Mouse (Mus musculus) CD4-positive helper T cell, adult 2 months (primary cell): ENCODE results near the gene Mcm9.
A peak's percentile ranks its signal among the peaks of the same experiment; 100 is the strongest.

Source experiments
- DNase-seq: peaks from one replicate; pipeline ENCODE4 v3.0.0-alpha.2; 2012; ENCODE audit warnings: low read depth, missing footprints, low spot score

The Mcm9 gene

DNA sequence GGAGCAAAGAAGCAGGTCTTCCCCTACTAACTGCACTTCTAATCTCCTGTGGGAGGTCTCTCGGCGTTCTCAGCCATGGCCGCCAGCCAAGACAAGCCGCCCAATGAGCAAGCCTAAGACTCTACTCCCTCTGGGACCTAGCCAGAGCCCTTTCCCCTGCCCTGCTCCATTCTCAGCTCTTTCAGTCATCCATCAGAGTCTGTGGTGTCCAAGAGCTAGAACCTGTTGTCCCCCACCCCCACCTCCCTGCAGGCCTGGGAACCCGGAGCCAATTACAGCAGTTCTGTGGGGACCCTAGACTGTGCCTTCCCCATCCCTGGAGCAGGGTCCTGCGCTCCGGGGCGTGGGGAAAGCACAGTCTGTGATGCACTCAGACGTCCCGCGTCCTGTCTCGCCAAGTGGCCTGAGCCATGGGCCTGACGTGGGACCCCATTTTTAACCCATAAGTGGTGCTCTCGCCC is 49.6 kb downstream of the Mcm9 start:
- no peak for DNase-seq

- no peak for DNase-seq
These were observed 50.1 kb downstream of the Mcm9 start for GRCm38 (mm10) chr10:53580137-53580536.

- no peak for DNase-seq
These were observed 61.7 kb downstream of the Mcm9 start for GRCm38 (mm10) chr10:53568531-53568930.

GRCm38 (mm10) chr10:53565538-53565937 is 64.7 kb downstream of the Mcm9 start:
- no peak for DNase-seq

DNA sequence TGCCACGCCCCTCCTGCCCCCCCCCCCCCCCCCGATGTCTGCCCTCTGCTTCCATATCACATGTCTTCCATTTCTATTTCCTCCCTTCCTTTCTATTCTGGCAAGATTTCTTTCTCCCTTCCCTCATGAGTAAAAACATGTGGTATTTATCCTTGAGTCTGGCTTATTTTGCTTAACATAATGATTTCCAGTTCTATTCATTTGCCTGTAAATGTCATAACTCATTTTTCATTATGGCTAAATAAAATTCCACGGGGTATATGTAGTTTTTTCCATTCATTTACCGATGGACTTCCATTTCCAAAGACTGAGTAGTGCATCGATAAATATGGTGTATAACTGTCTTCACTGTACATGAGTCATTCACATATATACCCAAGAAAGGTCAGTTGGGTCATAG is 68.2 kb downstream of the Mcm9 start:
- no peak for DNase-seq

DNA sequence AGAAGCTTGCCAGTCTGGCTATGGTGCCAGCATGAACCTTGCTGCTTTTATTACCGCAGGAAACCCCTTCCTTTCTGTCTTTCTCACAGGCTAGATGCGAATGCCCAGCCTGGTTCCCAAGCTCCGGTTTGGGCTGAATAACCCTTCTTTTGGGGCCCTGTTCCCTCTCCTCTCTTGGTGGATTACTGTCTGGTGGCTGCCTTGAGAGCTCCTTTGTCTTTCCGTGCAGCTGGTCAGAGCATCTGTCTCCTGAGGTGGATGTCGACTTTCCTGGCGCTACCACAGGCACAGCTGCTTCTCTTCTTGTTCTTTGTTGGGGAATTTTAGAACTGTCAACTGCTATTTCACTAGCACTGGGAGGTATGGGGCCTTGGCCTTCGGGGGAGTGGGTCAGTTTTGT is 92.6 kb downstream of the Mcm9 start:
- no peak for DNase-seq

- no peak for DNase-seq
These were observed 97.9 kb downstream of the Mcm9 start for GRCm38 (mm10) chr10:53532297-53532696.

- peak; percentile 39 for DNase-seq
These were observed 102.1 kb downstream of the Mcm9 start for GRCm38 (mm10) chr10:53527838-53528773.

- peak; percentile 7 for DNase-seq
These were observed 102.9 kb downstream of the Mcm9 start for GRCm38 (mm10) chr10:53527344-53527743.

DNA sequence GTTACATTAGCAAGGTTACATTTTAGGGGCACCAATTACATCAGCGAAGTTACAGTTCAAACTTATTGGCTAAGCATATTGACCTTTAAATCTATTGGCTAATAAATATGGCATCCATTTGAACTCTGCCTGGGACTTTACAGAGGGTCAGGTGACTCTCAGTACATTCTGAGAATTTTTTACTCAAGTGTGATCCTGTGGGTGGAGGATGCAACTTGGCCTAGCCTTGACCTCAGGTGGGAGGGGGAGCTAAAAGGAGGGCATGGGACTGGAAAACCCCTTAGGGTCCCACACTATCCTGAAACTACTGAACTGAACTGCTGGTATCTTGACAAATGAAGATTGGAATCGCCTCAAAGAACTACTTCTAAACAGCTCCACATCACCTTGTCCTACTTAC is 103.9 kb downstream of the Mcm9 start:
- peak; percentile 41 for DNase-seq

GRCm38 (mm10) chr10:53525265-53525976 is 104.8 kb downstream of the Mcm9 start:
- peak; percentile 83 for DNase-seq

DNA sequence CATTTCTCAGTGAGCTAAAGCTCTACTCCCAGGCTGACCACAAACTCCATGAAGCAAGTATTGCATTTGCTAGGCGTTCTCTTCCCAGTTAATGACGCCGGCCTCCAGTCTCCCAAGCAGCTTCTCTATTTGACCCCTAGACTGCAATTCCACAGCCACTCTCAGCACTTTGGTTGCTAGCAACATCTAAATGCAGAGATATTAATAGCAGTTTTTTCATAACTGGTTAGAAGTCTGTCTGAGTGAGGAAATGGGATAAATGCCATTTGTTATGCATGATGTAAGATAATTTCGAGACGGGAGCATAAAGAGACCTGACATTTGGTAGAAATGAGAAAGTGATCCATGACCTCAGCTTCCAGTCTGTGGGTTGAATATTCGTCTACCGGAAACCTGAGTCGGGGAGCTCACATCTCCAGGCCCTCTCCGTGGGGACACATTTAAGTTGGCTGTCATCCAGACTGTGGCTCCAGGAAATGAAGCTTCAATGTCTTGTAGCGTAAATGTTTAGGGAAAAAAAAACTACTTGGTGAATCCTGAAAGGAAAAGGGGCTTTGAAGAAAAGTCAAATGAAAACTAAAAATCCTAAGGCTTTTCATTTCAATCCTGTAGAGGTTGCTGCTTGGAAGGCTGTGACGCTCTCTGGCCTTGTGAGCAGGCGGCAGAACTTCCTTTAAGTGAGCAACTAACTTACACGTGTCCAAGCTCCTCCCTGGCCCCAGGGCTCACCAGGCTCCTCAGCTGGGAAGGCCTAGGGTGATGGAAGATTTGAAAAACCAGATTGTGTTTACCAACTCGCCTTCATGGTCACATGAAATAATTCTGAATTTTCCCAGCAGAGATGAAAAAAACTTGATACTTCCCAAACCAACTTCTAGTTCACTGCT is 110.9 kb downstream of the Mcm9 start:
- no peak for DNase-seq

- no peak for DNase-seq
These were observed 111.7 kb downstream of the Mcm9 start for GRCm38 (mm10) chr10:53518599-53518913.

GRCm38 (mm10) chr10:53517770-53518598 is 112.3 kb downstream of the Mcm9 start:
- peak; percentile 14 for DNase-seq

GRCm38 (mm10) chr10:53512491-53512890 is 117.7 kb downstream of the Mcm9 start:
- DNase-seq, result no peak

GRCm38 (mm10) chr10:53509158-53509773 is 121.0 kb downstream of the Mcm9 start:
- peak; percentile 38 for DNase-seq

DNA sequence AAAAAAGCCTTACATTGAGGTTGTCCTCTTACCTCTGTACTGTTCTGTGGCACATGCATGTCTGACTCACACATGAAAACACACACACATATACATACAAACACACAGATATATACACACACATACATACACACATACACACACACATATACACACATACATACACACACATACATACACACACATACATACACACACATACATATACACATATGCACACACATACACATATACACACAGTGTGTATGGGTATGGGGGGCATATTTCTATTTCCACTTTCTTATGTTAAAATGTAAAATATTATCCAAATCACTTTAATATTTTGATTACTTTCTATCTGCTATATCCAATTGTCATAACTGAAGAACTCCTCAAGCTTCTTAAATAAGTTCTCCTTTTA is 121.6 kb downstream of the Mcm9 start:
- DNase-seq, result no peak

DNA sequence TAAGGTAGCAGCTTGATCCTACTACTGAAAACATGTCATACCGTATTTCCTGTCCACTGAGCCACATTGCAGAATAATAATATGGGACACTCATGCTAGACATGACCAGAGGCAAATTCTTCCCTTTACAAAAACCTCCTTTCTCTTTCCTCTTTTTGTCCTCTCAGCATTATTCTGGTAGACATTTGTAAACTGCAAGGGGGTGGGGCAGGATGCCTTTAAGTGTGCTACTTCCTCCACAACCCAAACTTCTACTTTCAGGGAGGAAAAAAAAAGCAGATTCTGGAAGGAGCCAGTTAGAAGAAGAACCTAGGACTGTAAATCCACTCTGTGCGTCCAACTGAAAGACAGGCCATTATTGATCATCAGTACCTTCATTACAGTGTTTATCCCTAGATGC is 124.7 kb downstream of the Mcm9 start:
- DNase-seq, result no peak

DNA sequence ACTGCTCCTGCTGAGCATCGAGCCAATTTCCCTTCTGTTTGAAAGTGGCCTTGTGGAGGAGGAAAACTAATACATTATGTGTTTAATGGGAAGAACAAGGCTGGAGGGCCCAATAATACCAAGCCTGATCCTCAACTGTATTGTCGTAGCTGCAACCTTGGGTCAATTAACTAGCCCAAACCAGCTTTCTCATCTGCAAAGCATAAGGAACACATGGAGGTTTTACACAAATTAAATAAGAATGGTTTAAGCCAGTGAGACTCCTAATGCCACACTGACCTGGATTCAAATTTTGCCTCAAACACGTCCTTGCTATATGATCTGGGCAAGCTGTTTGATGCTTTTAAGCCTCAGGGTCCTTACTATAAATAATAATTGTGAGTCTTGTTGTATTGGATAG is 125.2 kb downstream of the Mcm9 start:
- no peak for DNase-seq
